Mouse (Mus musculus) erythroblast, embryonic 14.5 days (primary cell): ENCODE data around the gene Dars2.

Experiments
- GATA1 ChIP-seq: IDR thresholded peaks from 2 replicates; pipeline ENCODE4 v1.6.1; 2012; ENCODE audit warnings: low read length, inconsistent platforms, mixed read lengths
- TAL1 ChIP-seq: IDR thresholded peaks from 3 replicates; pipeline ENCODE4 v1.6.1; 2012; ENCODE audit warnings: low read length, inconsistent platforms, mixed read lengths

- TF ChIP-seq TAL1 (no peak), GATA1 (no peak)
Measured at GRCm38 (mm10) chr1:161037599-161037998, 32.9 kb downstream of the Dars2 start.
